Mouse (Mus musculus) activated CD4-positive, CD25-positive, alpha-beta regulatory T cell, adult 4 months (primary cell): ENCODE measurements around the gene Socs7. TPM values are rescaled to one million over a fixed set of nuclear protein-coding genes. Genes with fewer than 3 reads are reported as not detected.
"Not testable (repeated sequence)": the region's sequence is repeated elsewhere in the genome, so short reads cannot be mapped to it uniquely, and the experiment has no call there.

Experiments
- ATAC-seq: one replicate; pipeline ENCODE4 v1.8.0; 2017
- polyA plus RNA-seq, 2 experiments: library from polyadenylated mRNA; unstranded; fragments of 100-300 nt; shearing (Covaris generic); gene quantifications; one replicate each; pipeline ENCODE4 v1.2.1; 2017

Gene Socs7
- polyA plus RNA-seq, 2 experiments from 2014 or later, result 6.1 to 7.8 TPM

GRCm38 (mm10) chr11:97343619-97344018 is 18.7 kb upstream of the Socs7 start:
- peak; percentile 54 for ATAC-seq

- no peak for ATAC-seq
Observed at GRCm38 (mm10) chr11:97345446-97345845, 16.9 kb upstream of the Socs7 start.

- no peak for ATAC-seq
Observed at GRCm38 (mm10) chr11:97346383-97346782, 16.0 kb upstream of the Socs7 start.

GRCm38 (mm10) chr11:97347291-97347690 is 15.1 kb upstream of the Socs7 start:
- ATAC-seq, result no peak

GRCm38 (mm10) chr11:97350035-97350434 is 12.3 kb upstream of the Socs7 start:
- no peak for ATAC-seq

GRCm38 (mm10) chr11:97352027-97352684 is 10.2 kb upstream of the Socs7 start, which contains the start of gene Gpr179:
Gene Gpr179, minus strand, starts transcription at chr11:97352077.
- ATAC-seq, result no peak

GRCm38 (mm10) chr11:97352935-97353597 is 9.3 kb upstream of the Socs7 start:
- no peak for ATAC-seq

- no peak for ATAC-seq
Observed at GRCm38 (mm10) chr11:97354646-97355045, 7.7 kb upstream of the Socs7 start.

GRCm38 (mm10) chr11:97355247-97355646 is 7.1 kb upstream of the Socs7 start:
- no peak for ATAC-seq

GRCm38 (mm10) chr11:97357663-97358062 is 4.7 kb upstream of the Socs7 start:
- ATAC-seq, result not testable (repeated sequence)

GRCm38 (mm10) chr11:97362649-97362942 is 245 bp downstream of the Socs7 start:
- no peak for ATAC-seq

GRCm38 (mm10) chr11:97362943-97363643 is 742 bp downstream of the Socs7 start:
- ATAC-seq, result peak; percentile 13

- no peak for ATAC-seq
Observed at GRCm38 (mm10) chr11:97363644-97363995, 1.3 kb downstream of the Socs7 start.

GRCm38 (mm10) chr11:97365556-97365955 is 3.2 kb downstream of the Socs7 start:
- no peak for ATAC-seq

- ATAC-seq, result no peak
Observed at GRCm38 (mm10) chr11:97368501-97368900, 6.2 kb downstream of the Socs7 start.

GRCm38 (mm10) chr11:97370329-97371091 is 8.2 kb downstream of the Socs7 start:
- no peak for ATAC-seq

GRCm38 (mm10) chr11:97372159-97372864 is 10.0 kb downstream of the Socs7 start:
- ATAC-seq, result no peak

GRCm38 (mm10) chr11:97373402-97373801 is 11.1 kb downstream of the Socs7 start:
- ATAC-seq, result no peak

GRCm38 (mm10) chr11:97380036-97380435 is 17.7 kb downstream of the Socs7 start:
- ATAC-seq, result no peak

- ATAC-seq, result no peak
Observed at GRCm38 (mm10) chr11:97383017-97383416, 20.7 kb downstream of the Socs7 start.

- no peak for ATAC-seq
Observed at GRCm38 (mm10) chr11:97383764-97384163, 21.4 kb downstream of the Socs7 start.

- ATAC-seq, result no peak
Observed at GRCm38 (mm10) chr11:97387811-97388210, 25.5 kb downstream of the Socs7 start.

- no peak for ATAC-seq
Observed at GRCm38 (mm10) chr11:97389127-97389526, 26.8 kb downstream of the Socs7 start.
